Mouse (Mus musculus) heart, embryonic 10.5 days (tissue): Measurements from ENCODE around the gene Pik3ip1. TPM values are rescaled to one million over a fixed set of nuclear protein-coding genes. Genes with fewer than 3 reads are reported as not detected.

Experiments
- DNase-seq: peaks from one replicate; pipeline ENCODE4 v3.0.0-alpha.2; 2017; ENCODE audit warnings: low spot score
- H3K27ac ChIP-seq: fragments of 300-500 bp; sonication (generic); 2 replicates; pipeline ENCODE4 v1.5.1; 2016; ENCODE audit warnings: mild to moderate bottlenecking
- H3K27me3 ChIP-seq: fragments of 300-500 bp; sonication (generic); 2 replicates; pipeline ENCODE4 v1.6.1; 2016; ENCODE audit warnings: mild to moderate bottlenecking; ENCODE audit not compliant: poor library complexity, insufficient read depth, severe bottlenecking
- H3K36me3 ChIP-seq: fragments of 300-500 bp; sonication (generic); 2 replicates; pipeline ENCODE4 v1.6.1; 2016; ENCODE audit warnings: mild to moderate bottlenecking, moderate library complexity
- H3K4me1 ChIP-seq: fragments of 300-500 bp; sonication (generic); 2 replicates; pipeline ENCODE4 v1.6.1; 2016; ENCODE audit warnings: mild to moderate bottlenecking
- H3K4me3 ChIP-seq: fragments of 300-500 bp; sonication (generic); 2 replicates; pipeline ENCODE4 v1.5.1; 2016; ENCODE audit warnings: mild to moderate bottlenecking, moderate library complexity
- H3K9me3 ChIP-seq: fragments of 300-500 bp; sonication (generic); 2 replicates; pipeline ENCODE4 v1.6.1; 2016; ENCODE audit warnings: mild to moderate bottlenecking, moderate library complexity
- WGBS: fragments of 180-500 bp; shearing (Covaris S2); methylation state at CpG from one replicate; pipeline ENCODE4 v1.1.7; 2016; 5-methylcytosine and 5-hydroxymethylcytosine counted together
- polyA plus RNA-seq: library from polyadenylated mRNA; unstranded; fragments of >200 nt; fragmentation: Nextera tagmentation; extraction: Ambion mirVana; gene quantifications from 2 replicates; pipeline ENCODE4 v1.2.1, GENCODE M21; 2016

The Pik3ip1 gene
- polyA plus RNA-seq, 1 experiment from 2014 or later = 7.9 TPM

DNA sequence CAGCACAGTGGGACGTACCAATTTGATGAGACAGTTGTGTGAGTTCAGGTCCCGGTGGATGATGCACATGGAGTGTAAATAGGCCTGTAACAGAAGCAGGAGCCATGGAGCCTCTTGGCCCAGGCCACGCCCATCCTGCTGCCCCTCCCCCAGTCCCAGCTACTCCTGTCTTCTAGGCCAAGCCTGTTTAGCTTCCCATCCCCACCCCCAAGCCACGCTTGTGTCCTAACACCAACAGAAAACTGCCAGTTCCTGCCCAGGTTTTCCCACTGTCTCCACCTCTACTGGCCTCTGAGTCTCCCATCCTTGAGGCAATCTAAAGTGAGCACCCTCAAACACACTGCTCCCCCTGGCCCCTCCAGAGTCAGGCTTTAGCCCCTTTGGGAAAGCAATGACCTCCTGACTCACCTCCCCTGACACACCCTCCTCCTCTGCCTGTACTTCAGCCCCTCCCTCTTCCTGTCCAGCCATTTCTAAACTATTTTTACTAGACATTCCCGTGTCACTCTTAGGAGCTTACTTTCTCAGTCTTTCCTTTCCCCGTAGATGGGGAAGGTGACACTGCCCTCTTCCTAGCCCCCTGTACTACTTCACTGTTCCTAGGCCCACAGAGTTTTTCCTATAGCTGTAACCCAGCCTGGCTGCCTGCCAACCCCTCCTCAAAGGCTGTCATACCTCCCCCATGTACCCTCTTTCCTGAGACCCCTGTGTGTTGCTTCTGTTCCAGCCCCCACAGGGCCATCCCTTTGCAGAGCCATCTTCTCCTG is 18.6 kb downstream of the Pik3ip1 start:
- H3K4me3 ChIP-seq = peak overlapping the region; percentile 8; the same call in 1 of the 2 replicates
- H3K27ac ChIP-seq = peak overlapping the region; percentile 80
- 15% methylated on average over 6 of the region's 6 CpGs for WGBS
- H3K4me1 ChIP-seq = peaks cover 23% of the 10 kb centered on the region
- no peaks in the 10 kb centered on the region for H3K27me3 ChIP-seq
- peaks cover 73% of the 10 kb centered on the region for H3K36me3 ChIP-seq
- no peaks in the 10 kb centered on the region for H3K9me3 ChIP-seq
- peak; percentile 88 for DNase-seq

DNA sequence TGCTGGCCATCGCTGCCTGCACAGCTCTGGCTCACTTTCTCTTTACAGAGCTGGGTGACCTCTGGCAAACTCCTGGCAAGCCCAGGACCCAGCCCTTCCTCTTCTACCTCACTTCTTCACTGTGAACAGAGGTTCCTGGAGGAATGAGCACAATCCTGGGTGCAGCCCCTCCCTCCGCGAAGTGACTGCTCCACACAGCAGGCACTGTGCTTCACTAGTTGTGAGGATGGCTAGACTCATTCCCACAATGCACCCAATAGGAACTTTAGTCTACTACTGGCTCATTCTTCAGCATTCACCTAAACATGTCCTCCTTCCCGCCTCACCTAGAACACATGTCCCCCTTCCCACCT is 19.1 kb downstream of the Pik3ip1 start:
- peaks cover 23% of the 10 kb centered on the region for H3K4me1 ChIP-seq
- H3K4me3 ChIP-seq = peak overlapping the region; percentile 8; the same call in 1 of the 2 replicates
- no peaks in the 10 kb centered on the region for H3K27me3 ChIP-seq
- no peak for DNase-seq
- 78% methylated on average over 4 of the region's 4 CpGs for WGBS
- H3K27ac ChIP-seq = peak overlapping the region; percentile 80
- peaks cover 73% of the 10 kb centered on the region for H3K36me3 ChIP-seq
- H3K9me3 ChIP-seq = no peaks in the 10 kb centered on the region

DNA sequence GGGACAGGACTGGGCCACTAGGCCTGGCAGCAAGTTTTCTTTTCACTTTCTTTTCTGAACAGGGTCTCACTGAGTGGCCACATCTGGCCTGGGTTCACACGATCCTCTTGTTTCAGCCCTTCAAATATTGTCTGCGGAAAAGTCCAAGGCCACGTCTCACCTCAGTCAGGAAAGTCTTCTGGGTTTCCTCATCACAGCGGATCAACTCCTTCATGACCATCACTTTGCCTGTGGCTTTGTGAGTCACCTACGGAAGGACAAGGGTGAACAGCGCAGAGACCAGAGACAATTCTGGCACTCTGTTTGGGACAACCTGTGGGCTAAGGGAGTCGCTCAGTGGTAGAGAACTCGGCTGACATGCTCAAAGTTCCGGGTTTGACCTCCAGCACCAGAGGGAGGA is 21.9 kb downstream of the Pik3ip1 start:
- Histone ChIP-seq H3K27ac (no peak overlapping the region), H3K9me3 (no peaks in the 10 kb centered on the region), H3K36me3 (peaks cover 70% of the 10 kb centered on the region), H3K4me1 (peaks cover 23% of the 10 kb centered on the region), H3K4me3 (no peak overlapping the region), H3K27me3 (no peaks in the 10 kb centered on the region)
- 93% methylated on average over 9 of the region's 9 CpGs for WGBS
- DNase-seq = no peak

DNA sequence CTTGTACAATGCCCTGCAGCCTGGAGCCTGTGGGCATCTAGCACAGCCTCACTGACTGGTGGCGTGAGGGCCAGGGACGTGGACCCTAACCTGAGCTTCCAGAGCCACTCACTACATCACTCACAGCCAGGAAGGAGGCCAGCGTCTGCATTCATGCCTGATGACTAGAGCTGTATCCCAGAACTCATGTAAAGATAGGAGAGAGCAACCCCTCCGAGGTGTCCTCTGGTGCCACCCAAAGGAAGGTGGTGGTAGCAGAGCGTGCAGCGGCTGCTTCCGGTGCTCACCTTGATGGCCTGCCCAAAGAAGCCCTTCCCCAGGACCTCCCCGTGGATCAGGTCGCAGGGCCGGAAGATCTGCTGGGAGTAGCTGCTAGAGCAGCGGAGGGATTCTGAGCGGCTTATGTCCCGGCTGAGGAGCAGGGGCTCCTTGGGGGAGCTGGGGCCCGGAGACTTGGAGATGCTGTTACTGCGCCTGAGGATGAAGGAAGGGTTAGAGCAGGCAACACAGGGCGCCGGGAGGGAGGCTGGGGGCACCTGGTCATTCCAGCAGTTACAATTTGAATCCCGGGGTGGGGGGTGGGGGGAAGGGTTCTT is 22.9 kb downstream of the Pik3ip1 start:
- DNase-seq = no peak
- no peaks in the 10 kb centered on the region for H3K9me3 ChIP-seq
- H3K27me3 ChIP-seq = no peaks in the 10 kb centered on the region
- H3K4me3 ChIP-seq = no peak overlapping the region
- H3K4me1 ChIP-seq = peaks cover 14% of the 10 kb centered on the region
- WGBS = 47% methylated on average over 18 of the region's 18 CpGs
- peaks cover 74% of the 10 kb centered on the region for H3K36me3 ChIP-seq
- no peak overlapping the region for H3K27ac ChIP-seq

DNA sequence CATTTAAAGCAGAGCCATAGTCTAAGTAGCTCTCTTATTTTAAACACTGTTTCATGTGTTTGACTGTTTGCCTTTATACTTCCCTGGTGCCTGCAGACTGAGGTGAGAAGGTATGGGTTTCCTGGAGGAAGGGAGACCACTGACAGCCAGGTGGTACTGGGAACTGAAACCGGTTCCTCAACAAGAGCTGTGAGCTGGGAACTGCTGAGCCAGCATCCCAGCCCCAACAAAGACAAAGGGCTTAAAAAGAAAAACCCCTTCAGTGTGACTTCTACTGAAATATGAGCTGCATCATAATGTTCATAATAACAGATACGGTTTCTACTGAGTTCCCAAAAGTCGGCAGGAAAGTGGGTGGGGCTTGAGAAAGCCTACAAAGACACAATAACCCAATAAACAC is 32.7 kb downstream of the Pik3ip1 start:
- DNase-seq = no peak
- Histone ChIP-seq H3K36me3 (peaks cover 54% of the 10 kb centered on the region), H3K9me3 (no peaks in the 10 kb centered on the region), H3K27ac (no peak overlapping the region), H3K4me1 (peaks cover 5% of the 10 kb centered on the region), H3K27me3 (no peaks in the 10 kb centered on the region), H3K4me3 (no peak overlapping the region)
- WGBS = 88% methylated on average over 3 of the region's 3 CpGs

DNA sequence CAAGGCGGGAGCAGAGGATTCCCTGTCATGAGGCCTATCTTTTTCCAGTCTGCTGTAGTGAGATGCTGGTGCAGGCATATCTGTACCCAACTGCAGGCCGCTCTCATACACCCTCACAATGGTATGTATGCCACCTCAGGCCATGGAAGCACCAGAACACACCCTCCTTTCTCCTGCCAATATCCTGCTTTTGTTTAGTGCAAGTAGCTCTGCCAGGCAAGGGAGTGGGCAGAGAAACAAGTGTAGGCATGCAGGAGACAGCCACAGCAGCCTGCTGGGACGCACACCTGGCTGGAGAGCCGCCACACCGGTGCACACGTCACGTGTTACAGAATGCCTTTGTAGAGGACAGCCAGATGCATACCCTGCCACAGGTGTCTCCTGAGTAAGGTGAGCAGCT is 36.2 kb downstream of the Pik3ip1 start:
- Histone ChIP-seq H3K4me3 (no peak overlapping the region), H3K27ac (no peak overlapping the region), H3K4me1 (peaks cover 38% of the 10 kb centered on the region), H3K36me3 (peaks cover 27% of the 10 kb centered on the region), H3K9me3 (no peaks in the 10 kb centered on the region), H3K27me3 (no peaks in the 10 kb centered on the region)
- 90% methylated on average over 7 of the region's 7 CpGs for WGBS
- DNase-seq = no peak

DNA sequence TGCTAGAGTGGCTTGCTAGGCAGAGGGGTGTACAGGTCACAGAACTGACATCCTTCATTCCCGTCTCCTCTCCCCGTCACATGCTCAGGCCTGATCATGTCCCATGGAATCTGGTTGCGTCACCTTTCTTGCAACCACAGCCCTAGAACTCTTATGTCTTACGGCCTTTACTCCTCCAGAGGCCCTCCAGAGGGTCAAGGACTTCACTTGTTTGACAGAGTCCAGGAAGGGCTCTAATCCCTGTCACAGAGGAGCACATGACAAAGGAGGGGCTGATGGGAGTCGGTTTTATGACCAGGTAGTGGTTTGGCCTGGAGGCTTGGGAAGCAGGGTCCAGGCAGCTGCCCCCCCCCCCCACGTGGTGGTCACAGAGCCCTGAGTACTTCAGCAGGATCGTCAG is 38.8 kb downstream of the Pik3ip1 start:
- peak overlapping the region; percentile 5; the same call in 1 of the 2 replicates for H3K4me3 ChIP-seq
- H3K4me1 ChIP-seq = peaks cover 54% of the 10 kb centered on the region

DNA sequence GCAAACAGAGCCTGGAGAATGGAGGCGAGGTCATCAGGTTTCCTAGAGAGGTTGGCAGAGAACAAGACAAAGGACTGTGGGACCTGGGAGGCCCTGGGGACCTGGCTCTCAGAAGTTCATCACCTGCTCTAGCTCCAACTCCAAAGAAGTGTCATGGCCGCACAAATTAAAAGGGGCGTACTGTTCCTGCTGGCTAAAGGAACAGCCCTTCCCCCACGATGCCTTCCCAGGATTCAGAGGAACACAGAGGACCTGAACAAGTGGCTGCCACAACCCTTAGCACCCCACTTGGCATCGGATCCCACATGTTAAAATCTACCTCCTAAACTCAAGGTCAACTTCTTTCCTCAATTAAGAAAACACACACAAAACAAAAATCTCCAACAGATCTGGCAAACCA is 39.2 kb downstream of the Pik3ip1 start:
- 73% methylated on average over 5 of the region's 5 CpGs for WGBS
- Histone ChIP-seq H3K27me3 (no peaks in the 10 kb centered on the region), H3K4me1 (peaks cover 59% of the 10 kb centered on the region), H3K27ac (peak overlapping the region; percentile 90), H3K9me3 (no peaks in the 10 kb centered on the region), H3K4me3 (peak overlapping the region; percentile 74; the same call in 1 of the 2 replicates), H3K36me3 (peaks cover 11% of the 10 kb centered on the region; the same call in 1 of the 2 replicates)
- DNase-seq = no peak

More for the DNA sequence above, 38.8 kb downstream of the Pik3ip1 start:
- no peak for DNase-seq
- Histone ChIP-seq H3K27me3 (no peaks in the 10 kb centered on the region), H3K36me3 (peaks cover 11% of the 10 kb centered on the region; the same call in 1 of the 2 replicates), H3K9me3 (no peaks in the 10 kb centered on the region), H3K27ac (peak overlapping the region; percentile 90)
- WGBS = 37% methylated on average over 7 of the region's 7 CpGs

DNA sequence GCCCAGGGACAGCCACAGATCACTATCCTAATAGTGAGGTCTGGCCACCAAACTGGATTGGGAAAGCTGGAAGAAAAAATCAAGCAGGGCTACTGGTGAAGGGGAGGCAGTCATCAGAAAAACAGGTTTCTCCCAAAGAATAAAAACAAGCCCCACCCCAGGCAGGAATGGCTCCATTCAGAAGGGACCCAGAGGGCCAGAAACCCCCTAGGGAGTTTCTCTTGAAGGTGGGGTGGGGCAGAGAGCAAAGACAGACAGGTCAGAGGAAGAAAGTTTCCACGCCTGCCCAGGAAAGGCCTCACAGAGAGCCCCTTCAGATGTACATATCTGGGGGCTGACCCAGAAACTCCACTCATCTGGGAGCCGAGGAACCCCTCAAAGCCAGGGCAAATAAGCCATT is 40.0 kb downstream of the Pik3ip1 start:
- peak overlapping the region; percentile 74 for H3K4me3 ChIP-seq
- WGBS = 81% methylated on average over 2 of the region's 2 CpGs
- H3K36me3 ChIP-seq = peaks cover 11% of the 10 kb centered on the region; the same call in 1 of the 2 replicates
- no peaks in the 10 kb centered on the region for H3K27me3 ChIP-seq
- H3K27ac ChIP-seq = peak overlapping the region; percentile 90
- peaks cover 66% of the 10 kb centered on the region for H3K4me1 ChIP-seq
- DNase-seq = no peak
- H3K9me3 ChIP-seq = no peaks in the 10 kb centered on the region

DNA sequence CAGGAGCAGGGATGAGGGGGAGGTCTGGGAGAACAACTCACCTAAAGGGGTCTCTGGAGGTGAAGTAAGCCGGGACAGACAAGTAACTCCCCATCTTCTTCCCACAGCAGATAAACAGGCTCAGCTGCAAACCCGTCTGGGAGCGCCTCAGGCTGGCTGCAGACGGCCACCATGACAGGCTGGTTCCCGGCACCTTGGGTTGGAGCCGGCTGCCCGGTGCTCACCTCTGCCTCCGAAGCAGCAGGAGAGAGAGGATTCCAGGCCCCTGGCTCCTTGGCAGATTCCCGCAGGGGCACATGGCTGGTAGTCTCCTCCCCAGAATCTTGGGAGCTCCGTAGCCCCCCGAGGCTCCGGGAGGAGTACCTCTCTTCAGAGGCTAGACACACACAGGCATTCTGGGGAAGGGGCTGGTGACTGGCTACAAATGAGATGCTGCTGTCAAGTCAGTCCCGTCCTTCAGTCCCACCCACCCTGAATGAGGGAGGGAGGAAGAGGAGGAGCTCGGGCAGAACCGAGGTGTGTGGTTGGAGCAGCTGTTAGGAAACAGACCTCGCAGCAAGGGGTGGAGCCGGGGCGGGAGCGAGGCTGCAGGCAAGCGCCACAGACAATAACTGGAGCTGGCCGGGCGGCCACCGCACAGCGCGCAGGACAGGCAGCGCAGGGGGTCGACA is 40.9 kb downstream of the Pik3ip1 start:
- H3K4me1 ChIP-seq = peaks cover 75% of the 10 kb centered on the region
- no peaks in the 10 kb centered on the region for H3K27me3 ChIP-seq
- peak overlapping the region; percentile 90 for H3K27ac ChIP-seq
- H3K9me3 ChIP-seq = no peaks in the 10 kb centered on the region
- H3K36me3 ChIP-seq = peaks cover 11% of the 10 kb centered on the region; the same call in 1 of the 2 replicates
- DNase-seq = peak; percentile 97
- 1% methylated on average over 27 of the region's 27 CpGs for WGBS
- H3K4me3 ChIP-seq = peak overlapping the region; percentile 74

DNA sequence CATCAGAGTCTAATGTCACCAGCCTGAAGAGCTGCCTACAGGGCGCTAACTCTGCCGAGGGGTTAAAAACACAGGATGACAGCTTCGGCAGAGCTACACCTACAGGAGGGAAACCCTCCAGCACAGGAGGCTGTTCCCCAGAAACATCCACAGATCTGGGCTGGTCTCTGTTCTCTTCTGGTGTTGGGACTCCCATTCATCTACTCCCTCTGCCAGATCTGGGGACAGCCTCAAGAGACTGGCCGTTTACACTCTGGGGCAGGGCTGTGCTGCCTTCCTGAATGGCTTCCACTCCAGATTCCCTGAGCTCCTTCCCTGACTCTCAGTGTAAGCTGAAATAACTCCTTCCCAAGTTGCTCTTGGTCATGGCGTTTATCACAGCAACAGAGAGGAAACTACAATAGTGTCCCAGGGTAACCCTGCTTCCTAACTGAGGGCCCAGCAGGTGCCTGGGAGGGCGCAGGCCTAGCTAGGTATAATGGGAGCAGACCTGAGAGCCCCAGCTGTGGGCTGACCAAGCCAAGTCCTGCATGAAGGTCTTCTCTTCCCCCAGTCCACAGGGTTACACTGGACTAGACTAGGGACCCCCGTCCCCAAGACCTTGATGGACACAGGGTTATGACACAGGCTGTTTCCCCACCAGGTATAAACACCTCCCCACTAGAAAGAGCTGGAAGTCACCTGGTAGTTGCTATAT is 41.5 kb downstream of the Pik3ip1 start:
- peak overlapping the region; percentile 90 for H3K27ac ChIP-seq
- DNase-seq = peak; percentile 74
- 28% methylated on average over 7 of the region's 7 CpGs for WGBS
- H3K9me3 ChIP-seq = no peaks in the 10 kb centered on the region
- peaks cover 4% of the 10 kb centered on the region; the same call in 1 of the 2 replicates for H3K36me3 ChIP-seq
- H3K4me1 ChIP-seq = peaks cover 78% of the 10 kb centered on the region
- no peaks in the 10 kb centered on the region for H3K27me3 ChIP-seq
- H3K4me3 ChIP-seq = peak overlapping the region; percentile 74

DNA sequence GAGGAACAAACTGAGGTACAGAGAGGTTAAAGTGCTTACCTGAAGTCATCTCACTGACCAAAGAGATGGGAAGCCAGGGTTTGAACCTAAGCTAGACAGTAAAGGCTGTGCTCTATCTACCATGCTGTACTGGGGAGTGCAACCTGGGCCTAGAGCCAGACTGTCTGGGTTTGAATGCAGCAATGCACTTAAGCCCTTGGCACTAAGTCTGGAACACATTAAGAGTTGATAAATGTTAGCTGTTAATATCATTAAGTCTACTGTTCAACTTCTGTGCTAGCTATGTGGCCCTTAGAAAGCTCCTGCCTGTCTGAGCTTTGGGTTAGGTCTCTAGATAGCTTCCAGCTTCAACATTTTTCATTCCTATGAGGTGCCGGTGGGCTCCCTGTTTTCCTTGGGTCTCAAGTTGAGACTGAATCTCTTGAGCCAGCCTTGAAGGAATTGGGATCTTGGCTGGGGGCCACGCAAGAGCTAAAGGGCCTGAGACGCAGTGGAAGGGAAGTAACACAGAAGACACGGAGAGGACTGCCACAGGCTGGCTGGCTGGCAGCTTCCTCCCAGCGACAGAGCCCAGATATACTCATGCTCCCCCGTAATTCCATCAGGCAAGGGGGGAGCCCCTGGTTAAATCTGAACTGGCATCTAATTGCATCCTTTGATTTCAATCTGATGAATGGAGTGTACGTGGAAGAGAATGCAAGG is 43.5 kb downstream of the Pik3ip1 start:
- H3K36me3 ChIP-seq = 0 out of 2 replicates have a peak, but pooled peaks cover 8% of the 10 kb centered on the region
- peaks cover 64% of the 10 kb centered on the region for H3K4me1 ChIP-seq
- no peaks in the 10 kb centered on the region for H3K27me3 ChIP-seq
- DNase-seq = peak; percentile 77
- 23% methylated on average over 7 of the region's 7 CpGs for WGBS
- H3K27ac ChIP-seq = peak overlapping the region; percentile 86
- H3K4me3 ChIP-seq = peak overlapping the region; percentile 34
- H3K9me3 ChIP-seq = no peaks in the 10 kb centered on the region
